Comparison of ENCODE assay signal across 9 mouse cellular contexts in genomic region chr11:81486265-81486940, GRCm38 (mm10).
DNase-seq lines count a peak whose midpoint lies in the region; ATAC-seq and TF ChIP-seq lines count a peak whose summit lies in the region.
"Had no signal": no experiment of that assay in that cellular context is flagged by ENCODE, and none has a peak within 500 bp of the region (broad histone marks: within the 10 kb centered on the region; RNA-seq: fewer than 3 reads in every experiment).

No protein-coding gene starts in this region.

- H3K36me3 ChIP-seq in liver, adult 2 months (ENCODE audit: control insufficient read depth, insufficient read depth, low read length): no peaks in the 10 kb centered on the region
- H3K36me3 ChIP-seq in thymus, adult 2 months (ENCODE audit: control insufficient read depth, insufficient read depth, low read length): no peaks in the 10 kb centered on the region
- H3K36me3 ChIP-seq in liver, embryonic 12.5 days: no peaks in the 10 kb centered on the region
- H3K36me3 ChIP-seq: liver, embryonic 15.5 days had no signal

- no peaks in the 10 kb centered on the region for H3K9me3 ChIP-seq in liver, embryonic 12.5 days (replicated peaks)
- H3K9me3 ChIP-seq: liver, embryonic 15.5 days had no signal

- TF ChIP-seq POLR2A in liver, adult 2 months (IDR thresholded peaks at IDR 0.05; ENCODE audit: extremely low read depth, insufficient read depth, low read length): no peak
- TF ChIP-seq POLR2A in thymus, adult 2 months (IDR thresholded peaks at IDR 0.05; ENCODE audit: control insufficient read depth, extremely low read depth, insufficient read depth, low read length, poor library complexity): no peak

- WGBS in liver, adult 2 months: 21% methylated on average over 6 of the region's 6 CpGs
- WGBS in thymus, adult 2 months: 26% methylated on average over 6 of the region's 6 CpGs
- WGBS in liver, embryonic 12.5 days (ENCODE audit: insufficient replicate concordance): 21% methylated on average over 6 of the region's 6 CpGs

- peak; percentile 6 to 44 for DNase-seq in adrenal gland, postnatal 36 days
- no peak for DNase-seq in adrenal gland, adult 2 months
- peak; percentile 5 for DNase-seq in liver, adult 2 months (ENCODE audit: extremely low read depth, low read depth, low spot score)
- DNase-seq in liver: no peak
- DNase-seq in embryo, embryonic 9.5 days (ENCODE audit: extremely low spot score): peak; percentile 46
- peak; percentile 27 to 41 for DNase-seq in left cerebral cortex, postnatal 36 days (ENCODE audit: low spot score in 2 of 2)
- no peak for DNase-seq in thymus, adult 2 months

- H3K4me2 ChIP-seq in liver, embryonic 12.5 days: no peak overlapping the region
- H3K4me2 ChIP-seq: liver, embryonic 15.5 days had no signal

- no peak overlapping the region for H3K27ac ChIP-seq in liver, adult 2 months (replicated peaks; ENCODE audit: insufficient read depth, low read depth, low read length)
- H3K27ac ChIP-seq in thymus, adult 2 months (ENCODE audit: control insufficient read depth, insufficient read depth, low read length): no peak overlapping the region
- H3K27ac ChIP-seq in liver, embryonic 12.5 days: no peak overlapping the region
- H3K27ac ChIP-seq: liver, embryonic 15.5 days had no signal

- no peaks in the 10 kb centered on the region for H3K79me2 ChIP-seq in liver, adult 2 months (ENCODE audit: control insufficient read depth, insufficient read depth, low read length)

- no peak for ATAC-seq in liver, embryonic 12.5 days

- H3K27me3 ChIP-seq in liver, adult 2 months (ENCODE audit: control insufficient read depth, insufficient read depth, low read length): no peaks in the 10 kb centered on the region; the same call in 1 of the 2 replicates
- no peaks in the 10 kb centered on the region for H3K27me3 ChIP-seq in thymus, adult 2 months (ENCODE audit: control insufficient read depth, insufficient read depth, low read length)
- no peaks in the 10 kb centered on the region for H3K27me3 ChIP-seq in liver, embryonic 12.5 days (replicated peaks)
- H3K27me3 ChIP-seq: liver, embryonic 15.5 days had no signal

- intact Hi-C loops in left cerebral cortex, postnatal 36 days (cut with DNase I): no loop called here

- no peak overlapping the region for H3K4me3 ChIP-seq in liver, adult 2 months (ENCODE audit: insufficient read depth, low read depth, low read length)
- no peak overlapping the region for H3K4me3 ChIP-seq in thymus, adult 2 months (ENCODE audit: control insufficient read depth, insufficient read depth, low read length)
- no peak overlapping the region for H3K4me3 ChIP-seq in liver, embryonic 12.5 days
- H3K4me3 ChIP-seq: liver, embryonic 15.5 days had no signal

- no peak overlapping the region for H3K9ac ChIP-seq in liver, adult 2 months (ENCODE audit: low read depth, low read length)
- no peak overlapping the region for H3K9ac ChIP-seq in liver, embryonic 12.5 days
- H3K9ac ChIP-seq: liver, embryonic 15.5 days had no signal

- H3K4me1 ChIP-seq in liver, adult 2 months (ENCODE audit: control insufficient read depth, insufficient read depth, low read length): peaks cover 12% of the 10 kb centered on the region
- no peaks in the 10 kb centered on the region for H3K4me1 ChIP-seq in thymus, adult 2 months (replicated peaks; ENCODE audit: control insufficient read depth, insufficient read depth, low read length)
- no peaks in the 10 kb centered on the region for H3K4me1 ChIP-seq in liver, embryonic 12.5 days
- H3K4me1 ChIP-seq: liver, embryonic 15.5 days had no signal

- TF ChIP-seq CTCF in liver, adult 2 months (IDR thresholded peaks at IDR 0.05; ENCODE audit: low read depth, low read length): no peak
- TF ChIP-seq CTCF in thymus, adult 2 months (IDR thresholded peaks at IDR 0.05; ENCODE audit: borderline replicate concordance, control insufficient read depth, extremely low read depth, insufficient read depth, low read length, poor library complexity): no peak

Comparison
In these comparisons a context has a peak if more than half of its experiments do, and no peak if none do; other contexts are left out.
1. DNase-seq: peak in adrenal gland, postnatal 36 days (2 of 2), liver, adult 2 months (single experiment), embryo, embryonic 9.5 days (single experiment) and left cerebral cortex, postnatal 36 days (2 of 2); none in adrenal gland, adult 2 months (single experiment), liver (single experiment) and thymus, adult 2 months (single experiment).